Mouse (Mus musculus): Measurements from ENCODE around the gene Abca17.

DNA sequence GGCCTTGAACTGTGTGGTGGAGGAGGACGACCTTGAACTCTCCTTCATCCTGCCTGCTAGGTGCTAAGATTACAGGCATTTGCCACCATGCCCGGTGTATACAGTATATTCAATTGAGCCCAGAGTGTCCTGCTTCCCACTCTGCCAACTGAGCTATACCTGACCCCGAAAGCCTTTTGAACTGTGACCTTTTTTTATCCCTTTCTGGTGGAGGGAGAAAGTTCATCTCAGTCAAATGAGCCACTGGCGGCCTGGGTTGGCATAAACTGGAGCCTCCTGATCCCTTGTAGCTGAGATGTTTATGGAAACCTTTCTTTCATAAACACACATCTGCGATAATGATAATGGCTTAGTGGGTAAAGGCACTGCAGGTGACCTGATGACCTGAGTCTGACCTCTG lies 10.4 kb upstream of the Abca17 start:
- TF ChIP-seq CTCF (IDR thresholded peaks at IDR 0.05; ENCODE audit: extremely low read depth, insufficient read length, insufficient replicate concordance, low read depth, low read length): no peak
- no peak for TF ChIP-seq POLR2A (IDR thresholded peaks at IDR 0.05; ENCODE audit: low read depth, low read length)
